In genomic region chr11:75740204-75740603, GRCm38 (mm10) we compare ENCODE assay signal across 23 mouse cellular contexts. TPM values are rescaled to one million over a fixed set of nuclear protein-coding genes. Genes with fewer than 3 reads are reported as not detected.
DNase-seq lines count a peak whose midpoint lies in the region; ATAC-seq and TF ChIP-seq lines count a peak whose summit lies in the region.
"Had no signal": no experiment of that assay in that cellular context is flagged by ENCODE, and none has a peak within 500 bp of the region (broad histone marks: within the 10 kb centered on the region; RNA-seq: fewer than 3 reads in every experiment).

No protein-coding gene starts in this region.

- H3K9ac ChIP-seq in lung, embryonic 14.5 days: no peak overlapping the region
- no peak overlapping the region for H3K9ac ChIP-seq in MEL (ENCODE audit: control insufficient read depth, low read depth, low read length, poor library complexity, severe bottlenecking)
- no peak overlapping the region for H3K9ac ChIP-seq in limb, embryonic 14.5 days (ENCODE audit: low read depth, low read length, severe bottlenecking)
- no peak overlapping the region for H3K9ac ChIP-seq in intestine, postnatal 0 days (ENCODE audit: low read depth, low read length)
- H3K9ac ChIP-seq: embryonic facial prominence, embryonic 15.5 days; hindbrain, embryonic 12.5 days had no signal

- no peaks in the 10 kb centered on the region for H3K9me3 ChIP-seq in lung, embryonic 14.5 days (ENCODE audit: low read depth, low read length)
- H3K9me3 ChIP-seq in MEL (replicated peaks; ENCODE audit: insufficient read depth, low read length): no peaks in the 10 kb centered on the region
- no peaks in the 10 kb centered on the region for H3K9me3 ChIP-seq in limb, embryonic 14.5 days (ENCODE audit: control insufficient read depth, low read length)
- H3K9me3 ChIP-seq in intestine, postnatal 0 days (ENCODE audit: control insufficient read depth): no peaks in the 10 kb centered on the region
- H3K9me3 ChIP-seq: embryonic facial prominence, embryonic 15.5 days; forebrain, embryonic 10.5 days; hindbrain, embryonic 12.5 days had no signal

- 49% methylated on average over 3 of the region's 3 CpGs for WGBS in lung, embryonic 14.5 days
- WGBS in limb, embryonic 14.5 days: 42% methylated on average over 3 of the region's 3 CpGs
- 47% methylated on average over 3 of the region's 3 CpGs for WGBS in intestine, postnatal 0 days

- DNase-seq in gastrocnemius, adult 2 months: no peak
- DNase-seq in gastrocnemius, adult 18-20 months (ENCODE audit: low spot score): no peak
- peak; percentile 67 for DNase-seq in lung, embryonic 14.5 days
- DNase-seq in lung, postnatal 14 days: no peak
- peak; percentile 77 for DNase-seq in MEL (ENCODE audit: low read depth, low spot score)
- peak; percentile 43 for DNase-seq in limb, embryonic 14.5 days (ENCODE audit: low spot score)
- DNase-seq: adrenal gland, adult 2 months; adrenal gland, postnatal 25 days; cerebellum, adult 18-20 months; cerebellum, adult 9-11 months; cerebellum, postnatal 36 days; gastrocnemius, postnatal 10 days; heart, adult 2 months; heart, postnatal 10 days; heart, postnatal 4 days had no signal

- TF ChIP-seq CTCF in gastrocnemius, adult 2 months (IDR thresholded peaks at IDR 0.05): no peak
- no peak for TF ChIP-seq CTCF in lung, embryonic 14.5 days (IDR thresholded peaks at IDR 0.05; ENCODE audit: low read depth)
- no peak for TF ChIP-seq CTCF in MEL (IDR thresholded peaks at IDR 0.05 in 2 of 3, conservative IDR thresholded peaks at IDR 0.05 in 1 of 3; ENCODE audit: control insufficient read depth in 1 of 3, insufficient read depth in 1 of 3, low read depth in 2 of 3, low read length in 3 of 3, poor library complexity in 1 of 3, severe bottlenecking in 1 of 3)
- no peak for TF ChIP-seq CTCF in intestine, postnatal 0 days (IDR thresholded peaks at IDR 0.05; ENCODE audit: low read depth)

- peak overlapping the region; percentile 21; the same call in 1 of the 2 replicates for H3K4me3 ChIP-seq in gastrocnemius, adult 2 months
- no peak overlapping the region for H3K4me3 ChIP-seq in lung, embryonic 14.5 days (ENCODE audit: low read depth, low read length)
- H3K4me3 ChIP-seq in MEL (ENCODE audit: control insufficient read depth in 1 of 2, insufficient read depth in 1 of 2, low read depth in 2 of 2, low read length in 2 of 2): no peak overlapping the region
- H3K4me3 ChIP-seq in limb, embryonic 14.5 days (replicated peaks; ENCODE audit: low read length): no peak overlapping the region
- H3K4me3 ChIP-seq in intestine, postnatal 0 days (ENCODE audit: low read depth, low read length): no peak overlapping the region
- H3K4me3 ChIP-seq: embryonic facial prominence, embryonic 15.5 days; erythroblast, embryonic 14.5 days; forebrain, embryonic 10.5 days; heart, adult 2 months; hindbrain, embryonic 12.5 days had no signal

- ATAC-seq in lung, embryonic 14.5 days (ENCODE audit: insufficient read depth): no peak
- ATAC-seq in limb, embryonic 14.5 days (ENCODE audit: low FRiP score, low read depth): no peak
- no peak for ATAC-seq in intestine, postnatal 0 days
- ATAC-seq: forebrain, embryonic 14.5 days; hindbrain, embryonic 16.5 days had no signal

- peaks cover 13% of the 10 kb centered on the region for H3K4me1 ChIP-seq in lung, embryonic 14.5 days (ENCODE audit: insufficient read depth)
- peaks cover 43 to 44% of the 10 kb centered on the region in 2 experiments for H3K4me1 ChIP-seq in MEL (ENCODE audit: control insufficient read depth in 1 of 2, insufficient read depth in 2 of 2, low read length in 2 of 2)
- peaks cover 37% of the 10 kb centered on the region for H3K4me1 ChIP-seq in limb, embryonic 14.5 days (ENCODE audit: control insufficient read depth, insufficient read depth, low read length)
- peaks cover 12% of the 10 kb centered on the region for H3K4me1 ChIP-seq in intestine, postnatal 0 days (replicated peaks; ENCODE audit: control insufficient read depth, insufficient read depth, low read length)

- peak in 1 of 2 experiments; percentile 16; a peak in 1 of 4 replicates for TF ChIP-seq EP300 in MEL (IDR thresholded peaks at IDR 0.05; ENCODE audit: low read depth in 1 of 2, low read length in 2 of 2)

- H3K79me2 ChIP-seq in MEL (ENCODE audit: control insufficient read depth, insufficient read depth, low read length, poor library complexity): peaks cover 90% of the 10 kb centered on the region

- no peak overlapping the region for H3K4me2 ChIP-seq in lung, embryonic 14.5 days
- no peak overlapping the region for H3K4me2 ChIP-seq in limb, embryonic 14.5 days (replicated peaks; ENCODE audit: low read depth, low read length, severe bottlenecking)
- no peak overlapping the region for H3K4me2 ChIP-seq in intestine, postnatal 0 days (replicated peaks; ENCODE audit: low read depth)
- H3K4me2 ChIP-seq: embryonic facial prominence, embryonic 15.5 days; heart, embryonic 11.5 days; hindbrain, embryonic 12.5 days had no signal

- no peak for TF ChIP-seq RAD21 in MEL (IDR thresholded peaks at IDR 0.05; ENCODE audit: low read depth, low read length)

- H3K27me3 ChIP-seq in lung, embryonic 14.5 days (ENCODE audit: insufficient read depth, low read length): no peaks in the 10 kb centered on the region
- no peaks in the 10 kb centered on the region for H3K27me3 ChIP-seq in MEL (ENCODE audit: control insufficient read depth in 1 of 2, insufficient read depth in 2 of 2, low read length in 2 of 2)
- H3K27me3 ChIP-seq in limb, embryonic 14.5 days (ENCODE audit: control insufficient read depth, insufficient read depth, low read length): no peaks in the 10 kb centered on the region
- H3K27me3 ChIP-seq in intestine, postnatal 0 days (replicated peaks; ENCODE audit: control insufficient read depth, insufficient read depth, low read length): no peaks in the 10 kb centered on the region
- H3K27me3 ChIP-seq: embryonic facial prominence, embryonic 15.5 days; hindbrain, embryonic 12.5 days had no signal

- peaks cover 53% of the 10 kb centered on the region for H3K36me3 ChIP-seq in lung, embryonic 14.5 days (ENCODE audit: insufficient read depth)
- H3K36me3 ChIP-seq in MEL (ENCODE audit: control insufficient read depth in 1 of 2, insufficient read depth in 2 of 2, low read length in 2 of 2): peaks cover 34 to 86% of the 10 kb centered on the region in 2 experiments
- peaks cover 20% of the 10 kb centered on the region for H3K36me3 ChIP-seq in limb, embryonic 14.5 days (ENCODE audit: control insufficient read depth, insufficient read depth, low read length)
- no peaks in the 10 kb centered on the region; the same call in 1 of the 2 replicates for H3K36me3 ChIP-seq in intestine, postnatal 0 days (ENCODE audit: control insufficient read depth, insufficient read depth)
- H3K36me3 ChIP-seq: embryonic facial prominence, embryonic 15.5 days had no signal

- H3K27ac ChIP-seq in gastrocnemius, adult 2 months: peak overlapping the region; percentile 79
- no peak overlapping the region for H3K27ac ChIP-seq in lung, embryonic 14.5 days (ENCODE audit: low read depth)
- no peak overlapping the region for H3K27ac ChIP-seq in MEL (ENCODE audit: control insufficient read depth, low read depth, low read length)
- no peak overlapping the region for H3K27ac ChIP-seq in limb, embryonic 14.5 days (replicated peaks; ENCODE audit: low read depth, low read length)
- H3K27ac ChIP-seq in intestine, postnatal 0 days (ENCODE audit: low read depth, low read length): no peak overlapping the region
- H3K27ac ChIP-seq: embryonic facial prominence, embryonic 15.5 days; forebrain, embryonic 10.5 days; heart, adult 2 months; hindbrain, embryonic 12.5 days had no signal

- intact Hi-C loops in gastrocnemius, adult 2 months (cut with DNase I): no loop called here

- TF ChIP-seq POLR2A in MEL (IDR thresholded peaks at IDR 0.05; ENCODE audit: control insufficient read depth in 1 of 2, insufficient read depth in 1 of 2, low read depth in 1 of 2, low read length in 2 of 2, poor library complexity in 1 of 2): no peak
- TF ChIP-seq POLR2A in limb, embryonic 14.5 days (IDR thresholded peaks at IDR 0.05; ENCODE audit: borderline replicate concordance, extremely low read depth, insufficient read depth, insufficient read length): no peak

TF ChIP-seq in MEL, 35 proteins besides CTCF, POLR2A, EP300 and RAD21:
- TF ChIP-seq POLR2AphosphoS2 (IDR thresholded peaks at IDR 0.05; ENCODE audit: low read length): no peak
- TF ChIP-seq USF1 (IDR thresholded peaks at IDR 0.05; ENCODE audit: low read depth, low read length): no peak
- TF ChIP-seq MXI1 (IDR thresholded peaks at IDR 0.05; ENCODE audit: low read depth, low read length): 0 out of 2 replicates have a peak, but pooled peaks have one; percentile 39
- TF ChIP-seq ELF1 (IDR thresholded peaks at IDR 0.05; ENCODE audit: low read depth, low read length): no peak
- TF ChIP-seq MEF2A (IDR thresholded peaks at IDR 0.05; ENCODE audit: extremely low read depth, insufficient replicate concordance, low read depth, low read length, poor library complexity, severe bottlenecking): no peak
- peak; percentile 45 for TF ChIP-seq ETS1 (IDR thresholded peaks at IDR 0.05; ENCODE audit: low read depth, low read length)
- TF ChIP-seq SIN3A (IDR thresholded peaks at IDR 0.05; ENCODE audit: low read length): peak; percentile 50; the same call in 1 of the 2 replicates
- 0 out of 2 replicates have a peak, but pooled peaks have one; percentile 12 for TF ChIP-seq MYC (IDR thresholded peaks at IDR 0.05; ENCODE audit: low read depth, low read length)

RNA-seq across cellular contexts. Expression of gene Ywhae, which starts 7.5 kb away (rescaled TPM):
- total RNA-seq in gastrocnemius, adult 2 months (2021): 100 to 1,000 TPM; 545 to 577 TPM
- total RNA-seq in gastrocnemius, adult 18-20 months (2021): 100 to 1,000 TPM; 517 to 578 TPM
- polyA plus RNA-seq in lung, embryonic 14.5 days (2014; fragmentation: Nextera tagmentation; extraction: Ambion mirVana): 1,066 and 1,071 TPM in 2 replicates
- total RNA-seq in MEL (2012; rRNA removed): 303 and 356 TPM in 2 replicates
- polyA plus RNA-seq in MEL (2012; ENCODE audit: insufficient read depth in 1 of 2, insufficient read length in 2 of 2, low read depth in 1 of 2, low replicate concordance in 2 of 2, missing spikeins in 1 of 2): 100 to 1,000 TPM; 755 to 855 TPM
- polyA plus RNA-seq in limb, embryonic 14.5 days (2012; rRNA removed): 561 and 629 TPM in 2 replicates
- 772 and 815 TPM in 2 replicates for polyA plus RNA-seq in limb, embryonic 14.5 days (2014; fragmentation: Nextera tagmentation; extraction: Ambion mirVana)
- 365 and 373 TPM in 2 replicates for polyA plus RNA-seq in intestine, postnatal 0 days (2015; fragmentation: Nextera tagmentation; extraction: Ambion mirVana)

RNA-seq across cellular contexts. Expression of gene Doc2b, which starts 55.6 kb away (rescaled TPM):
- 1 to 10 TPM; 1.0 to 1.4 TPM for total RNA-seq in gastrocnemius, adult 2 months (2021)
- 1 to 10 TPM in 1 of 2 experiments, under 1 TPM in 1; 0.45 to 2.7 TPM for total RNA-seq in gastrocnemius, adult 18-20 months (2021)
- 1.1 TPM in 2 replicates for polyA plus RNA-seq in lung, embryonic 14.5 days (2014; fragmentation: Nextera tagmentation; extraction: Ambion mirVana)
- not detected in 2 replicates for total RNA-seq in MEL (2012; rRNA removed)
- not detected for polyA plus RNA-seq in MEL (2012; ENCODE audit: insufficient read depth in 1 of 2, insufficient read length in 2 of 2, low read depth in 1 of 2, low replicate concordance in 2 of 2, missing spikeins in 1 of 2)
- 3.8 and 3.9 TPM in 2 replicates for polyA plus RNA-seq in limb, embryonic 14.5 days (2012; rRNA removed)
- polyA plus RNA-seq in limb, embryonic 14.5 days (2014; fragmentation: Nextera tagmentation; extraction: Ambion mirVana): 1.6 and 1.7 TPM in 2 replicates
- polyA plus RNA-seq in intestine, postnatal 0 days (2015; fragmentation: Nextera tagmentation; extraction: Ambion mirVana): 0.72 TPM in 2 replicates
- polyA plus RNA-seq: erythroblast, embryonic 14.5 days had no signal

Comparison
In these comparisons a context has a peak if more than half of its experiments do, and no peak if none do; other contexts are left out.
1. DNase-seq: peak in lung, embryonic 14.5 days (single experiment), MEL (single experiment) and limb, embryonic 14.5 days (single experiment); none in gastrocnemius, adult 2 months (single experiment), gastrocnemius, adult 18-20 months (single experiment) and lung, postnatal 14 days (single experiment).